7 mouse cellular contexts compared by ENCODE assay signal in the genomic region with DNA sequence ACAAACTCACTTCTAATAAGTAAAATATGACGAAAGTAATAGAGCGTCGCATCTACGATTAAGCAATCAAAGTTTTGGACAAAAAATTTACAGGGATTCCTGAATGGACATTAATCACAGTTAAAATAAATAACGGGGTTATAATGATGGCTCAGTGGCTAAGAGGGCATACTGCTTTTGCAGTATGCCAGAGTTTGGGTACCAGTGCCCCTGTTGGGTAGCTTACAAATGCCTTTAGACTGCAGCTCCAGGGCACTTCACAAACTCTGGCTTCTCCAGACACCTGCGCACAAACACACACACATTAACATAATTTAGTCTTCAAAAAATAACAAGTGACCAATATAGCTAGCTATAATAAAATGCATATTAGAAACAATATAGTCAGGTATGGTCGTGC. TPM values are rescaled to one million over a fixed set of nuclear protein-coding genes. Genes with fewer than 3 reads are reported as not detected.
DNase-seq lines count a peak whose midpoint lies in the region; ATAC-seq and TF ChIP-seq lines count a peak whose summit lies in the region.

No protein-coding gene starts in this region.

- H3K9me3 ChIP-seq in forebrain, embryonic 10.5 days = no peaks in the 10 kb centered on the region
- H3K9me3 ChIP-seq in intestine, embryonic 16.5 days (ENCODE audit: control insufficient read depth, low read length) = no peaks in the 10 kb centered on the region
- H3K9me3 ChIP-seq in neural tube, embryonic 13.5 days = no peaks in the 10 kb centered on the region

- peaks cover 30% of the 10 kb centered on the region for H3K36me3 ChIP-seq in forebrain, embryonic 10.5 days (replicated peaks)
- peaks cover 12% of the 10 kb centered on the region for H3K36me3 ChIP-seq in intestine, embryonic 16.5 days (ENCODE audit: control insufficient read depth, insufficient read depth, low read length)
- H3K36me3 ChIP-seq in neural tube, embryonic 13.5 days = peaks cover 25% of the 10 kb centered on the region

- DNase-seq in lung, adult 2 months = no peak
- DNase-seq in lung, postnatal 10 days = no peak
- no peak for DNase-seq in forebrain, embryonic 10.5 days (ENCODE audit: extremely low spot score, low spot score)
- DNase-seq in right cerebral cortex, postnatal 10 days (ENCODE audit: low spot score in 2 of 2) = no peak
- DNase-seq in spleen, postnatal 4 days (ENCODE audit: low spot score in 2 of 2) = no peak

- H3K27ac ChIP-seq in forebrain, embryonic 10.5 days = peak overlapping the region; percentile 100
- no peak overlapping the region for H3K27ac ChIP-seq in intestine, embryonic 16.5 days (ENCODE audit: low read length)
- H3K27ac ChIP-seq in neural tube, embryonic 13.5 days (replicated peaks) = peak overlapping the region; percentile 94; the same call in 1 of the 2 replicates

- peak overlapping the region; percentile 37; the same call in 1 of the 2 replicates for H3K4me2 ChIP-seq in intestine, embryonic 16.5 days (ENCODE audit: low read depth, low read length)
- H3K4me2 ChIP-seq in neural tube, embryonic 13.5 days = peak overlapping the region; percentile 47

- ATAC-seq in intestine, embryonic 16.5 days = peak; percentile 22
- peak; percentile 48; the same call in 1 of the 2 replicates for ATAC-seq in neural tube, embryonic 13.5 days (ENCODE audit: low read depth)

- H3K4me3 ChIP-seq in lung, adult 2 months (replicated peaks; ENCODE audit: extremely low read depth, low read depth, low read length) = peak overlapping the region; percentile 39
- H3K4me3 ChIP-seq in forebrain, embryonic 10.5 days = peak overlapping the region; percentile 98
- peak overlapping the region; percentile 91 for H3K4me3 ChIP-seq in intestine, embryonic 16.5 days (ENCODE audit: low read length)
- H3K4me3 ChIP-seq in neural tube, embryonic 13.5 days = peak overlapping the region; percentile 99

- H3K4me1 ChIP-seq in lung, adult 2 months (ENCODE audit: control insufficient read depth, insufficient read depth, low read length) = no peaks in the 10 kb centered on the region; the same call in 1 of the 2 replicates
- H3K4me1 ChIP-seq in forebrain, embryonic 10.5 days = peaks cover 31% of the 10 kb centered on the region
- H3K4me1 ChIP-seq in intestine, embryonic 16.5 days (ENCODE audit: control insufficient read depth, insufficient read depth, low read length) = peaks cover 9% of the 10 kb centered on the region; the same call in 1 of the 2 replicates
- H3K4me1 ChIP-seq in neural tube, embryonic 13.5 days (replicated peaks) = peaks cover 23% of the 10 kb centered on the region

- TF ChIP-seq POLR2A in lung, adult 2 months (IDR thresholded peaks at IDR 0.05; ENCODE audit: borderline replicate concordance, extremely low read depth, low read depth, low read length) = no peak

- no peak overlapping the region for H3K9ac ChIP-seq in intestine, embryonic 16.5 days (ENCODE audit: low read depth, low read length)
- peak overlapping the region; percentile 98; the same call in 1 of the 2 replicates for H3K9ac ChIP-seq in neural tube, embryonic 13.5 days

- WGBS in lung, adult 2 months = 36% methylated on average over 7 of the region's 7 CpGs
- 43% methylated on average over 7 of the region's 7 CpGs for WGBS in forebrain, embryonic 10.5 days
- WGBS in intestine, embryonic 16.5 days = 39% methylated on average over 7 of the region's 7 CpGs
- 40% methylated on average over 7 of the region's 7 CpGs for WGBS in neural tube, embryonic 13.5 days

- H3K27me3 ChIP-seq in forebrain, embryonic 10.5 days (ENCODE audit: poor library complexity, severe bottlenecking) = peaks cover 13% of the 10 kb centered on the region; the same call in 1 of the 2 replicates
- no peaks in the 10 kb centered on the region for H3K27me3 ChIP-seq in intestine, embryonic 16.5 days (replicated peaks; ENCODE audit: control insufficient read depth, insufficient read depth, low read length)
- peaks cover 9% of the 10 kb centered on the region; the same call in 1 of the 2 replicates for H3K27me3 ChIP-seq in neural tube, embryonic 13.5 days

- TF ChIP-seq CTCF in lung, adult 2 months (IDR thresholded peaks at IDR 0.05; ENCODE audit: insufficient read depth, low read length) = no peak

RNA-seq across cellular contexts. Expression of a gene that starts 0.4 kb away (rescaled TPM):
- polyA plus RNA-seq in lung, adult 2 months (2012; rRNA removed) = 403 and 957 TPM in 2 replicates
- 570 and 573 TPM in 2 replicates for polyA plus RNA-seq in forebrain, embryonic 10.5 days (2016; fragmentation: Nextera tagmentation; extraction: Ambion mirVana)
- 280 and 300 TPM in 2 replicates for polyA plus RNA-seq in intestine, embryonic 16.5 days (2015; fragmentation: Nextera tagmentation; extraction: Ambion mirVana)
- polyA plus RNA-seq in neural tube, embryonic 13.5 days (2015; fragmentation: Nextera tagmentation; extraction: Ambion mirVana) = 312 and 350 TPM in 2 replicates

Comparison
In these comparisons a context has a peak if more than half of its experiments do, and no peak if none do; other contexts are left out.
1. H3K4me3 ChIP-seq: peak in every context shown above with its lines; median percentile 99 in neural tube, embryonic 13.5 days; 98 in forebrain, embryonic 10.5 days; 91 in intestine, embryonic 16.5 days; 39 in lung, adult 2 months.